Mouse (Mus musculus) CH12.LX (cell line): Measurements from ENCODE around the gene Rad23a.

Source experiments
- CTCF ChIP-seq, 2 experiments: IDR thresholded peaks in 1 of 2; conservative IDR thresholded peaks in 1 of 2; 2 replicates each; pipeline ENCODE4 v1.5.1; 2011 to 2012; ENCODE audit warnings: low read depth in 2 of 2, low read length in 2 of 2, improper control_type of control experiment in 1 of 2, inconsistent platforms in 1 of 2, mild to moderate bottlenecking in 1 of 2, moderate library complexity in 1 of 2
- ELF1 ChIP-seq: IDR thresholded peaks from 2 replicates; pipeline ENCODE4 v1.6.1; 2014; ENCODE audit warnings: low read depth, mild to moderate bottlenecking, inconsistent platforms, low read length, improper control_type of control experiment
- HCFC1 ChIP-seq: IDR thresholded peaks from 2 replicates; pipeline ENCODE4 v1.6.1; 2012; ENCODE audit warnings: low read depth, mild to moderate bottlenecking, inconsistent platforms, low read length, improper control_type of control experiment
- MYC ChIP-seq: IDR thresholded peaks from 2 replicates; pipeline ENCODE4 v1.6.1; 2011; ENCODE audit warnings: low read depth, mild to moderate bottlenecking, improper control_type of control experiment, low read length
- NRF1 ChIP-seq: IDR thresholded peaks from 2 replicates; pipeline ENCODE4 v1.6.1; 2014; ENCODE audit warnings: low read depth, mild to moderate bottlenecking, inconsistent platforms, low read length, improper control_type of control experiment, moderate library complexity
- POLR2A ChIP-seq: IDR thresholded peaks from 2 replicates; pipeline ENCODE4 v1.6.1; 2011; ENCODE audit warnings: low read depth, mild to moderate bottlenecking, improper control_type of control experiment, low read length
- RAD21 ChIP-seq: IDR thresholded peaks from 2 replicates; pipeline ENCODE4 v1.6.1; 2011; ENCODE audit warnings: low read depth, mild to moderate bottlenecking, low read length, improper control_type of control experiment, moderate library complexity
- RCOR1 ChIP-seq: conservative IDR thresholded peaks from 2 replicates; pipeline ENCODE4 v1.6.1; 2012; ENCODE audit warnings: low read depth, mild to moderate bottlenecking, inconsistent platforms, low read length, improper control_type of control experiment
- USF1 ChIP-seq: IDR thresholded peaks from 2 replicates; pipeline ENCODE4 v1.6.1; 2014; ENCODE audit warnings: low read depth, mild to moderate bottlenecking, inconsistent platforms, low read length, improper control_type of control experiment

GRCm38 (mm10) chr8:84790537-84790936 is 49.9 kb downstream of the Rad23a start:
- TF ChIP-seq MYC (no peak), CTCF (conservative IDR thresholded peaks at IDR 0.05 in 1 of 2, IDR thresholded peaks at IDR 0.05 in 1 of 2; ENCODE audit: low read depth in 2 of 2, low read length in 2 of 2) (no peak), RAD21 (no peak), HCFC1 (no peak), RCOR1 (no peak), ELF1 (no peak), USF1 (no peak), NRF1 (no peak), POLR2A (no peak)
